ENCODE assay signal across 14 mouse cellular contexts in genomic region chr7:50783652-50784051, GRCm38 (mm10).
DNase-seq lines count a peak whose midpoint lies in the region; ATAC-seq and TF ChIP-seq lines count a peak whose summit lies in the region.
"Had no signal": no experiment of that assay in that cellular context is flagged by ENCODE, and none has a peak within 500 bp of the region (broad histone marks: within the 10 kb centered on the region; RNA-seq: fewer than 3 reads in every experiment).

No protein-coding gene starts in this region.

- no peak overlapping the region for H3K27ac ChIP-seq in hindbrain, embryonic 15.5 days (replicated peaks)
- no peak overlapping the region for H3K27ac ChIP-seq in hindbrain, embryonic 13.5 days
- no peak overlapping the region for H3K27ac ChIP-seq in midbrain, embryonic 13.5 days
- H3K27ac ChIP-seq in midbrain, embryonic 11.5 days (ENCODE audit: low read depth, low read length): no peak overlapping the region
- no peak overlapping the region for H3K27ac ChIP-seq in embryonic facial prominence, embryonic 10.5 days (replicated peaks)
- no peak overlapping the region for H3K27ac ChIP-seq in stomach, postnatal 0 days (replicated peaks)
- H3K27ac ChIP-seq: embryonic facial prominence, embryonic 15.5 days; liver, embryonic 13.5 days; neural tube, embryonic 13.5 days had no signal

- H3K36me3 ChIP-seq in hindbrain, embryonic 15.5 days: no peaks in the 10 kb centered on the region
- no peaks in the 10 kb centered on the region for H3K36me3 ChIP-seq in hindbrain, embryonic 13.5 days
- H3K36me3 ChIP-seq in midbrain, embryonic 13.5 days: no peaks in the 10 kb centered on the region
- H3K36me3 ChIP-seq in midbrain, embryonic 11.5 days (ENCODE audit: control insufficient read depth, insufficient read depth, low read length): no peaks in the 10 kb centered on the region
- H3K36me3 ChIP-seq in embryonic facial prominence, embryonic 10.5 days (replicated peaks): no peaks in the 10 kb centered on the region
- no peaks in the 10 kb centered on the region for H3K36me3 ChIP-seq in stomach, postnatal 0 days (ENCODE audit: control insufficient read depth, insufficient read depth, low read length)
- H3K36me3 ChIP-seq: embryonic facial prominence, embryonic 15.5 days; heart, embryonic 12.5 days; liver, embryonic 13.5 days; neural tube, embryonic 13.5 days had no signal

- H3K4me1 ChIP-seq in hindbrain, embryonic 15.5 days (replicated peaks): no peaks in the 10 kb centered on the region
- H3K4me1 ChIP-seq in hindbrain, embryonic 13.5 days (replicated peaks): no peaks in the 10 kb centered on the region
- no peaks in the 10 kb centered on the region for H3K4me1 ChIP-seq in midbrain, embryonic 13.5 days (replicated peaks)
- H3K4me1 ChIP-seq in midbrain, embryonic 11.5 days (ENCODE audit: control insufficient read depth, insufficient read depth, low read length): no peaks in the 10 kb centered on the region
- no peaks in the 10 kb centered on the region for H3K4me1 ChIP-seq in embryonic facial prominence, embryonic 10.5 days
- no peaks in the 10 kb centered on the region for H3K4me1 ChIP-seq in stomach, postnatal 0 days (replicated peaks; ENCODE audit: control insufficient read depth, insufficient read depth)
- H3K4me1 ChIP-seq: embryonic facial prominence, embryonic 15.5 days; heart, embryonic 12.5 days; liver, embryonic 13.5 days; neural tube, embryonic 13.5 days had no signal

- no peak overlapping the region for H3K4me2 ChIP-seq in hindbrain, embryonic 15.5 days
- H3K4me2 ChIP-seq in hindbrain, embryonic 13.5 days: no peak overlapping the region
- no peak overlapping the region for H3K4me2 ChIP-seq in midbrain, embryonic 13.5 days (replicated peaks)
- H3K4me2 ChIP-seq in midbrain, embryonic 11.5 days: no peak overlapping the region
- H3K4me2 ChIP-seq in stomach, postnatal 0 days (replicated peaks; ENCODE audit: low read depth): no peak overlapping the region
- H3K4me2 ChIP-seq: embryonic facial prominence, embryonic 15.5 days; heart, embryonic 12.5 days; liver, embryonic 13.5 days; neural tube, embryonic 13.5 days had no signal

- WGBS in hindbrain, embryonic 15.5 days: 75% methylated on average over 1 of the region's 1 CpGs
- 87% methylated on average over 1 of the region's 1 CpGs for WGBS in hindbrain, embryonic 13.5 days
- WGBS in midbrain, embryonic 13.5 days: 62% methylated on average over 1 of the region's 1 CpGs
- 90% methylated on average over 1 of the region's 1 CpGs for WGBS in midbrain, embryonic 11.5 days
- 81% methylated on average over 1 of the region's 1 CpGs for WGBS in embryonic facial prominence, embryonic 10.5 days
- 69% methylated on average over 1 of the region's 1 CpGs for WGBS in stomach, postnatal 0 days

- no peaks in the 10 kb centered on the region for H3K27me3 ChIP-seq in hindbrain, embryonic 15.5 days
- no peaks in the 10 kb centered on the region for H3K27me3 ChIP-seq in hindbrain, embryonic 13.5 days
- H3K27me3 ChIP-seq in midbrain, embryonic 13.5 days: no peaks in the 10 kb centered on the region
- H3K27me3 ChIP-seq in midbrain, embryonic 11.5 days (ENCODE audit: control insufficient read depth, insufficient read depth, low read length): no peaks in the 10 kb centered on the region
- H3K27me3 ChIP-seq in embryonic facial prominence, embryonic 10.5 days (replicated peaks; ENCODE audit: low read depth, poor library complexity, severe bottlenecking): no peaks in the 10 kb centered on the region
- no peaks in the 10 kb centered on the region for H3K27me3 ChIP-seq in stomach, postnatal 0 days (ENCODE audit: control insufficient read depth, insufficient read depth, low read length)
- H3K27me3 ChIP-seq: embryonic facial prominence, embryonic 15.5 days; heart, embryonic 12.5 days; liver, embryonic 13.5 days; neural tube, embryonic 13.5 days had no signal

- H3K4me3 ChIP-seq in hindbrain, embryonic 15.5 days: no peak overlapping the region
- no peak overlapping the region for H3K4me3 ChIP-seq in hindbrain, embryonic 13.5 days
- no peak overlapping the region for H3K4me3 ChIP-seq in midbrain, embryonic 13.5 days (replicated peaks)
- no peak overlapping the region for H3K4me3 ChIP-seq in midbrain, embryonic 11.5 days (ENCODE audit: low read depth, low read length)
- H3K4me3 ChIP-seq in embryonic facial prominence, embryonic 10.5 days: no peak overlapping the region
- no peak overlapping the region for H3K4me3 ChIP-seq in stomach, postnatal 0 days (ENCODE audit: low read depth, low read length)
- H3K4me3 ChIP-seq: embryonic facial prominence, embryonic 15.5 days; heart, embryonic 12.5 days; liver, embryonic 13.5 days; neural tube, embryonic 13.5 days had no signal

- H3K9ac ChIP-seq in hindbrain, embryonic 15.5 days: no peak overlapping the region
- no peak overlapping the region for H3K9ac ChIP-seq in hindbrain, embryonic 13.5 days
- no peak overlapping the region for H3K9ac ChIP-seq in midbrain, embryonic 13.5 days (replicated peaks)
- no peak overlapping the region for H3K9ac ChIP-seq in midbrain, embryonic 11.5 days (ENCODE audit: low read length)
- H3K9ac ChIP-seq in stomach, postnatal 0 days (ENCODE audit: low read length): no peak overlapping the region
- H3K9ac ChIP-seq: embryonic facial prominence, embryonic 15.5 days; heart, embryonic 12.5 days; liver, embryonic 13.5 days; neural tube, embryonic 13.5 days had no signal

- ATAC-seq in hindbrain, embryonic 15.5 days (ENCODE audit: low FRiP score, low read depth): 0 out of 2 replicates have a peak, but pooled peaks have one; percentile 45
- no peak for ATAC-seq in hindbrain, embryonic 13.5 days (ENCODE audit: low FRiP score)
- peak; percentile 55; the same call in 1 of the 2 replicates for ATAC-seq in midbrain, embryonic 13.5 days
- ATAC-seq in midbrain, embryonic 11.5 days (ENCODE audit: low FRiP score): no peak
- ATAC-seq in stomach, postnatal 0 days (ENCODE audit: low FRiP score, low TSS enrichment): no peak

- intact Hi-C loops in heart, postnatal 36 days (cut with DNase I): no loop called here

- no peak for TF ChIP-seq EP300 in stomach, postnatal 0 days (optimal IDR thresholded peaks at IDR 0.05)

- H3K9me3 ChIP-seq in hindbrain, embryonic 15.5 days: no peaks in the 10 kb centered on the region
- no peaks in the 10 kb centered on the region for H3K9me3 ChIP-seq in hindbrain, embryonic 13.5 days
- H3K9me3 ChIP-seq in midbrain, embryonic 13.5 days: no peaks in the 10 kb centered on the region
- no peaks in the 10 kb centered on the region for H3K9me3 ChIP-seq in midbrain, embryonic 11.5 days (ENCODE audit: control insufficient read depth, low read length)
- no peaks in the 10 kb centered on the region for H3K9me3 ChIP-seq in embryonic facial prominence, embryonic 10.5 days
- H3K9me3 ChIP-seq in stomach, postnatal 0 days (ENCODE audit: control insufficient read depth, low read length): no peaks in the 10 kb centered on the region
- H3K9me3 ChIP-seq: embryonic facial prominence, embryonic 15.5 days; heart, embryonic 12.5 days; liver, embryonic 13.5 days; neural tube, embryonic 13.5 days had no signal

- DNase-seq in midbrain, embryonic 11.5 days (ENCODE audit: low spot score, missing footprints): no peak
- DNase-seq in embryonic facial prominence, embryonic 10.5 days (ENCODE audit: low spot score): peak; percentile 15
- no peak for DNase-seq in stomach, postnatal 0 days (ENCODE audit: low spot score)
- DNase-seq in heart, postnatal 36 days: no peak
- DNase-seq in gastrocnemius, adult 18-20 months (ENCODE audit: low spot score): no peak
- DNase-seq: adrenal gland, postnatal 36 days; liver, embryonic 13.5 days; thymus, postnatal 4 days had no signal

- TF ChIP-seq CTCF in stomach, postnatal 0 days (IDR thresholded peaks at IDR 0.05; ENCODE audit: low read depth): peak; percentile 57

Comparison
In these comparisons a context has a peak if more than half of its experiments do, and no peak if none do; other contexts are left out.
1. ATAC-seq: peak in hindbrain, embryonic 15.5 days (single experiment) and midbrain, embryonic 13.5 days (single experiment); none in hindbrain, embryonic 13.5 days (single experiment), midbrain, embryonic 11.5 days (single experiment) and stomach, postnatal 0 days (single experiment).